Mouse (Mus musculus) bone marrow, adult 2 months (tissue): ENCODE results near the gene Cgref1.

Experiments
- CTCF ChIP-seq: fragments of 200-500 bp; IDR thresholded peaks from 2 replicates; pipeline ENCODE4 v1.5.1; 2011; ENCODE audit warnings: low read length, control low read depth; ENCODE audit not compliant: control insufficient read depth, insufficient read depth
- POLR2A ChIP-seq: fragments of 200-500 bp; IDR thresholded peaks from 2 replicates; pipeline ENCODE4 v1.6.1; 2011; ENCODE audit warnings: low read depth, mild to moderate bottlenecking, control low read depth, low read length, borderline replicate concordance; ENCODE audit not compliant: control insufficient read depth

DNA sequence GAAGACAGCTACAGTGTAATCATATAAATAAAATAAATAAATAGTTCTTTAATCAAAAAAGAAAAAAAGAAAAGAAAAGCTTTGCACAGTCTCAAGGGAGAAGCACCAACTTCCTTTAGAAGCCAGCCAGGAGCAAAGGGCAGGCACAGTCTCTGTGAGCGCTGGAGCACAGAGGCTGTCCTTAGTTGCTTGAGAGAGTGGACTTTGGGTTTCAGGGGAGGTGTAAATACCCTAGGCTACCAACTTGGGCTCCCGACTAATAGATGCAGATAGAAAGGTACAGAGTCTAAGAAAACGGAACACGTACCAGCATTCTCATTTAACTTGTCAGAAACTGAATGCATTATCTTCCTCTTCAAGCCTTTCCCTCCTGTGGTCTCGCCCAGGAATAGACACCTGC, 3.2 kb upstream of the Cgref1 start:
- TF ChIP-seq POLR2A (no peak), CTCF (no peak)
